Mouse (Mus musculus): Measurements from ENCODE around the gene Atg10. TPM values are rescaled to one million over a fixed set of nuclear protein-coding genes. Genes with fewer than 3 reads are reported as not detected.

Gene Atg10
- polyA plus RNA-seq, 1 experiment from 2014 or later: 14.6 TPM

DNA sequence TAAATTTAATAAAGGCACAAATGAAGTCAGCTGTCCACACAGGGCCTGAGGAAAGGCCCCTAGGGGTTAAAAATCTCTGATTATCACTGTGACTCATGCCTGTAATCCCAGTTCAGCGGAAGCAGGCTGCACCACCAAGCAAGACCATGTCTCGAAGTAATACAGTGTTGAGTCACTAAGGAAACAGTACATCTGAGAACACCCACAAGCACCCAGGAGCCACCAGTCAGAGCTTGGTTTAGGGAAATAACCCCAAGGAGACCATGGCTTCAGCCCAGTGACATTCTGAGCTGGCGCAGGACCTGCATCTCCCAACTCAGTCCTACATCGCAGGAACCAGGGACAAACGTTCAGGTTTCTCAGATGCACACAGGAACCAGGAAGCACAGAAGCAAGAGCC lies 17.5 kb downstream of the Atg10 start:
- no peaks in the 10 kb centered on the region for H3K27me3 ChIP-seq (replicated peaks)
- no peak for ATAC-seq
- WGBS: 62% methylated on average over 5 of the region's 5 CpGs
- H3K27ac ChIP-seq: no peak overlapping the region
- no peaks in the 10 kb centered on the region for H3K36me3 ChIP-seq
- H3K4me1 ChIP-seq (replicated peaks): no peaks in the 10 kb centered on the region
- H3K9ac ChIP-seq: no peak overlapping the region
- H3K4me3 ChIP-seq (replicated peaks): no peak overlapping the region
- no peak overlapping the region for H3K4me2 ChIP-seq (replicated peaks)
- H3K9me3 ChIP-seq: no peaks in the 10 kb centered on the region

DNA sequence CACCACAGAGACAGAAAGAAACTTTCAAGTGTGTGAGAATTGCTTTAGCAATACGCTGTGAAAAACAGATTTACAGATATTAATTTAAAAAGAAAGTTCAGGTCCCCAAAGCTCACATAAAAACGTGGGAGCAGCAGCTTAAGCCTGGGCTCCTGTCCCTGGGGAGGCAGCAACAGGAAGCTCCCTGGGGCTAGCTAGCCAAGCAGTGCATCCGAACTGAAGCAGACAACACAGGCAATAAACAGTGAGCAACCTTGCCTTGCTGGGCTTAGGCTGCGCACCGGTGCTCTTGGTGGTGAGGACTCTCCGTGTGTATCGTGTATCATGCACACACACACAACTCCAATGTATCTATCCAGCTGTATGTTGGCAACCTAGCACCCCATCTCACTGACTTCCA lies 21.2 kb downstream of the Atg10 start:
- no peaks in the 10 kb centered on the region for H3K27me3 ChIP-seq (replicated peaks)
- ATAC-seq: no peak
- no peak overlapping the region for H3K27ac ChIP-seq
- H3K36me3 ChIP-seq: no peaks in the 10 kb centered on the region
- no peak overlapping the region for H3K4me2 ChIP-seq (replicated peaks)
- no peaks in the 10 kb centered on the region for H3K9me3 ChIP-seq
- 74% methylated on average over 7 of the region's 7 CpGs for WGBS
- no peak overlapping the region for H3K9ac ChIP-seq
- no peak overlapping the region for H3K4me3 ChIP-seq (replicated peaks)
- no peaks in the 10 kb centered on the region for H3K4me1 ChIP-seq (replicated peaks)

DNA sequence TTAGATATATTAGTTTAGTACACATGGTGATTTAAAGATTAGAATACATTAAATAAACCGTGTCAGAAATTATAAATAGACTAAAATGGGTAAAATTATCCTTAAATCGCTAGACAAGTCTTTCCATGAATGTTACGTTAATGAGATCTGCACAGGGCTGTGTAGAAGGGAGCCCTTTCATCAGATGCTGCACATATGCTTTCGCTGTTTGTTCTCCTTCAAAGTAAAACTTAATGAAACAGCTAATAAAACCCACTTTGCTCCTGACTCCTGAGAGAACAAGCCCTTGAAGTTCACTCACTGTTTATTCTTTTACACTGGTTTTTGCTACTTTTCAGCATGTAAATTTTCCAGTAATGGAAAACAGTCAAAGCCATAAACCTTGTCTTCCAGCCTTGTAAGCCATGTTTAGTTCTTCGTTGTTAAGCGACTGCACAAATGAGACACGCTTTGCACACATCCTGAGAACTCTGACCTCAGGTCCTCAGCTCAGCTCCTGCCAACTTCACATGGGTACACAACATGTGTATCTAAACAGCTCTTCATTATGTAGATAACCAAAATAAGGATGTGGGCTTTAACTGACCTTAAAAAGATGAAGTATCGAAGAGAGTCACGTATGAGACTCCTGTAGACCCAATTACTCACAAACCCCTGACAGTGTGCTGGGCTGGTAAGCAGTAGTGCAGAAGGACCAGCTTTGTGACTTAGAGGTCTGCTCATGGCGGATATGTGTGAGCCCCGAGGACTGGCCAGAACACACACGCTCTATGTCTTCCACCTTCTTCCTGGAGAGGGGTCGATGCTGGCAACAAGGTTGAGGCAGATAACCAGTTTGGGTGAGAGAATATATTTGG lies 36.2 kb downstream of the Atg10 start:
- H3K4me1 ChIP-seq (replicated peaks): no peaks in the 10 kb centered on the region
- H3K27ac ChIP-seq: no peak overlapping the region
- H3K9ac ChIP-seq: no peak overlapping the region
- H3K4me3 ChIP-seq (replicated peaks): no peak overlapping the region
- no peaks in the 10 kb centered on the region for H3K9me3 ChIP-seq
- no peak for ATAC-seq
- H3K4me2 ChIP-seq (replicated peaks): no peak overlapping the region
- H3K27me3 ChIP-seq (replicated peaks): no peaks in the 10 kb centered on the region
- 84% methylated on average over 13 of the region's 13 CpGs for WGBS
- no peaks in the 10 kb centered on the region for H3K36me3 ChIP-seq

- ATAC-seq: no peak
- H3K9ac ChIP-seq: no peak overlapping the region
- no peak overlapping the region for H3K4me3 ChIP-seq (replicated peaks)
- no peaks in the 10 kb centered on the region for H3K27me3 ChIP-seq (replicated peaks)
- H3K4me2 ChIP-seq (replicated peaks): no peak overlapping the region
- H3K9me3 ChIP-seq: no peaks in the 10 kb centered on the region
- no peaks in the 10 kb centered on the region for H3K36me3 ChIP-seq
- H3K27ac ChIP-seq: no peak overlapping the region
- 85% methylated on average over 3 of the region's 3 CpGs for WGBS
- H3K4me1 ChIP-seq (replicated peaks): no peaks in the 10 kb centered on the region
Measured at GRCm38 (mm10) chr13:91185248-91185867, 38.4 kb downstream of the Atg10 start.

GRCm38 (mm10) chr13:91184226-91184625 lies 39.5 kb downstream of the Atg10 start:
- Histone ChIP-seq H3K9me3 (no peaks in the 10 kb centered on the region), H3K9ac (no peak overlapping the region), H3K27ac (no peak overlapping the region), H3K36me3 (no peaks in the 10 kb centered on the region), H3K4me1 (replicated peaks) (no peaks in the 10 kb centered on the region), H3K4me2 (replicated peaks) (no peak overlapping the region), H3K27me3 (replicated peaks) (no peaks in the 10 kb centered on the region), H3K4me3 (replicated peaks) (no peak overlapping the region)
- ATAC-seq: no peak
- 69% methylated on average over 3 of the region's 3 CpGs for WGBS

DNA sequence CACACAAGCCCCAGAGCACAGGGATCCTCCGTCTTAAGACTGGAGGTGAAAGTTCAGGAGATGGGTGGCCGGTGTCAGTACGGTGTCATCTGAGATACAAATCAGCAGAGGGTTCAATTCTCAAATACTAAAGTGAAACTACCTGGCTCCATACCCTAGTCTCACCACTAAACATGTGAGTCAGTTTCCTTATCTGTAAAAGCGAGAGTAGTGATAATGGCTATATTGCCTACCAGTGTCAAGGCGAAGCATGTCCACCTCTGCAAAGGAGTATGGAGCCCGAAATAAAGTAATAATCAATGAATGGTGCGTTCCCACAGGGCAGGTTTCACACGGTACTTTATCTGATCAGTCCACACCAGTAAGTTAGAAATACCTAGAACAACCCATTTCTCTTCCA lies 43.4 kb downstream of the Atg10 start:
- H3K27me3 ChIP-seq (replicated peaks): no peaks in the 10 kb centered on the region
- no peaks in the 10 kb centered on the region for H3K4me1 ChIP-seq (replicated peaks)
- 72% methylated on average over 8 of the region's 8 CpGs for WGBS
- H3K36me3 ChIP-seq: no peaks in the 10 kb centered on the region
- no peak overlapping the region for H3K4me2 ChIP-seq (replicated peaks)
- H3K4me3 ChIP-seq (replicated peaks): no peak overlapping the region
- peak; percentile 63; the same call in 1 of the 2 replicates for ATAC-seq
- no peak overlapping the region for H3K9ac ChIP-seq
- H3K27ac ChIP-seq: no peak overlapping the region
- H3K9me3 ChIP-seq: no peaks in the 10 kb centered on the region

GRCm38 (mm10) chr13:91179174-91179899 lies 44.4 kb downstream of the Atg10 start:
- no peaks in the 10 kb centered on the region for H3K36me3 ChIP-seq
- no peak overlapping the region for H3K4me2 ChIP-seq (replicated peaks)
- no peak overlapping the region for H3K27ac ChIP-seq
- H3K9me3 ChIP-seq: no peaks in the 10 kb centered on the region
- no peaks in the 10 kb centered on the region for H3K27me3 ChIP-seq (replicated peaks)
- no peak for ATAC-seq
- no peak overlapping the region for H3K4me3 ChIP-seq (replicated peaks)
- WGBS: 78% methylated on average over 8 of the region's 8 CpGs
- no peaks in the 10 kb centered on the region for H3K4me1 ChIP-seq (replicated peaks)
- H3K9ac ChIP-seq: no peak overlapping the region

DNA sequence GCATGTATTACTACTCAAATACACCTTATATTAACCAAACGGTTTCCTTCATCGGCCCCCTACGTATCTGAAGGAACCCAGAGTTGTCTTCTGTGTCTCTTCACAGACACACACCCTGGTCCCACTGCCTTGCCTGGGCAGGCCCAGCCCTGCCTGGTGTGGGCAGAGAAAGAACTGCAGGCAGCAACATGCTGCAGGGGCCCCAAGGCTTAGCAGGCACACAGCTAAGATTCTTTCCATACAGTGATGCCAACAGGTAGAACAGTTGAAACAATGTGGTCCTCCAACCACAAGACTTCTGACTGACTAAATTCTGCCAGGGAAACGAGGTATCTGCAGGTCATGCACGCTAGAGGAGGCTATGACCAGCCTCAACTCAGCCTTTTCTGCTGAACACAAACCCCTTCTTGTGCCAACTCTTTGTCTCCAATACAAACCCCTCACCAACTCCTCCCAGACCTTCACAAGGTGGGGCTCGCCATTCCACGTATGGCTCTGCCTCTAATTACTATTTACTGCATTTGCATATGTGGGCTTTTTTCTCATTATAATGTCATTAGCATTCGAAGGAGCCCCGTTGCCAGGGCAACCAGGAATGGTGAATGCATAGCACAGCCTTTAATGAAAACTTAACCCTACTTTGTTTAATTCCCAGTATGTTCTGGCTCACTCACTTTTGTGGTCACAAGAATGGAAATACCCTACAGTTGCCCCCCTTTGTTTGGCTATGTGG lies 45.2 kb downstream of the Atg10 start:
- Histone ChIP-seq H3K4me2 (replicated peaks) (no peak overlapping the region), H3K9me3 (no peaks in the 10 kb centered on the region), H3K27me3 (replicated peaks) (no peaks in the 10 kb centered on the region), H3K4me3 (replicated peaks) (no peak overlapping the region), H3K36me3 (no peaks in the 10 kb centered on the region), H3K9ac (no peak overlapping the region), H3K27ac (no peak overlapping the region), H3K4me1 (replicated peaks) (no peaks in the 10 kb centered on the region)
- WGBS: 68% methylated on average over 9 of the region's 9 CpGs
- ATAC-seq: no peak

DNA sequence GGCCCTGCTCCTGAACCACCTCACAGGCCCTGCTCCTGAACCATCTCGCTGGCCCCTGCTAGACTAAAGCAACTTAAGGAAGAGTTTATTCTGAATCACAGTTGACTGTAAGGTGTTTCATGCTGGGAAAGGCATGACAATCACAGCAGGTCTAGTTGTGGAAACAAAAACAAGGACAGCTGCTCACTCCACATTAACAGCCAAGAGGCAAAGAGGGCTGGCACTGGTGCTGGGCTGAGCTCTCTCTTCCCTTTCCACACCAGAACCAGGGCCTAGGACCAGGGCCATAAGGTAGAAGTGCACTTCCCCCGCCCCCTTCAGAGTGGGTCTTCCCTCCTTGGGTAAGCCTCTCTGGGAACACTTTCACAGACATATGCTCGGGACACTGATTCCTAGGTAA lies 48.4 kb downstream of the Atg10 start:
- Histone ChIP-seq H3K27me3 (replicated peaks) (no peaks in the 10 kb centered on the region), H3K27ac (no peak overlapping the region), H3K36me3 (no peaks in the 10 kb centered on the region), H3K4me1 (replicated peaks) (no peaks in the 10 kb centered on the region), H3K9me3 (no peaks in the 10 kb centered on the region), H3K9ac (no peak overlapping the region), H3K4me2 (replicated peaks) (no peak overlapping the region), H3K4me3 (replicated peaks) (no peak overlapping the region)
- no peak for ATAC-seq
- WGBS: 78% methylated on average over 3 of the region's 3 CpGs

- H3K4me3 ChIP-seq (replicated peaks): no peak overlapping the region
- H3K4me2 ChIP-seq (replicated peaks): no peak overlapping the region
- ATAC-seq: no peak
- no peaks in the 10 kb centered on the region for H3K27me3 ChIP-seq (replicated peaks)
- no peak overlapping the region for H3K9ac ChIP-seq
- H3K9me3 ChIP-seq: no peaks in the 10 kb centered on the region
- H3K4me1 ChIP-seq (replicated peaks): no peaks in the 10 kb centered on the region
- H3K36me3 ChIP-seq: no peaks in the 10 kb centered on the region
- WGBS: 71% methylated on average over 15 of the region's 15 CpGs
- H3K27ac ChIP-seq: no peak overlapping the region
Measured at GRCm38 (mm10) chr13:91171766-91172491, 51.8 kb downstream of the Atg10 start.

- Histone ChIP-seq H3K27me3 (replicated peaks) (no peaks in the 10 kb centered on the region), H3K4me1 (replicated peaks) (no peaks in the 10 kb centered on the region), H3K4me3 (replicated peaks) (no peak overlapping the region), H3K9me3 (no peaks in the 10 kb centered on the region), H3K9ac (no peak overlapping the region), H3K36me3 (no peaks in the 10 kb centered on the region), H3K4me2 (replicated peaks) (no peak overlapping the region), H3K27ac (no peak overlapping the region)
- WGBS: 86% methylated on average over 5 of the region's 5 CpGs
- ATAC-seq: no peak
Measured at GRCm38 (mm10) chr13:91171205-91171604, 52.6 kb downstream of the Atg10 start.

Data from intestine, embryonic 15.5 days (tissue).